Mouse (Mus musculus) cerebellum, postnatal 4 days (tissue): ENCODE measurements around the gene Rtp2.
"Not testable (repeated sequence)": the region's sequence is repeated elsewhere in the genome, so short reads cannot be mapped to it uniquely, and the experiment has no call there.

Experiments
- DNase-seq, 2 experiments: peaks; one replicate each; pipeline ENCODE4 v3.0.0; 2022; ENCODE audit warnings: low spot score in 2 of 2, mixed read lengths in 1 of 2

The Rtp2 gene

DNA sequence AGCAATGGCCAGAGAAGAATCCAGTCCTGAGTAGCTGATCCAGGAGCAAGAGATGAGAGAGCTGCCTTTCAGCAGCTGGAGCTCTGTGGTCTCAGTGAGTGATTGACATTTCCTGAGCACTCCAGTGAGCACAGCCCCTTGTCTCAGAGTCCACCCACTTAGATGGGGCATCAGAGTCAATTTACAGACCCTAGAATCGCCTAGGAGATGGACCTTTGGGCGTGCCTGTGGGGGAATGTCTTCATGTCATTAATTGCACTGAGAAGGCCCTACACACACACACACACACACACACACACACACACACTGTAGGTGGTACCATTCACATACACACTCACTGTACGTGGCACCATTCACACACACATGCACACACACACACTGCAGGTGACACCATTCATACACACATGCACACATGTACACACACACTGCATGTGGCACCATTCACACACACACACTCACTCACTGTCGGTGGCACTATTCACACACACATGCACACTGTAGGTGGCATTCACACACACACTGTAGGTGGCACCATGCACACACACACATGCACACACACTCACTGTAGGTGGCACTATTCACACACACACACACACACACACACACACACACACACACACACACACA is 20.0 kb upstream of the Rtp2 start:
- no peak for DNase-seq

DNA sequence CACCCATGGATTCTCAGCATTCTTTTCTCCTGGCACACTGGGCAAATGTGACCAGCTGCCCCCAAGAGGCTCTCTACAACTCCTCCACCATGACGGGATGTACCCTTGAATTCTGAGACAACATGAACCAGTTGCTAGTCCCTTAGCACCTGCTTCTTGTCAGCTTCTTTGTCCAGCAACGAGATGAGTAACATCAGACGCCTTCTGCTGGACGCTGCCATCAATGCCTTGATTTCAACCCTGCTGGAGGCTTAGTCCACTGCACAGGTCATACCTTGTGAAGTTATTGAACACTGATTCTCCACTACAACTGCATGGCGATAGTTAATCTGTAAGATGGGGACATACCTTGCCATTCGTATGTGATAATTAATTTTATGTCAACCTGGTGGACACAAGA is 15.5 kb upstream of the Rtp2 start:
- DNase-seq: no peak

GRCm38 (mm10) chr16:23944801-23945200 is 12.6 kb upstream of the Rtp2 start:
- no peak for DNase-seq

- DNase-seq: no peak
These were observed 2.2 kb upstream of the Rtp2 start for GRCm38 (mm10) chr16:23934397-23934796.

DNA sequence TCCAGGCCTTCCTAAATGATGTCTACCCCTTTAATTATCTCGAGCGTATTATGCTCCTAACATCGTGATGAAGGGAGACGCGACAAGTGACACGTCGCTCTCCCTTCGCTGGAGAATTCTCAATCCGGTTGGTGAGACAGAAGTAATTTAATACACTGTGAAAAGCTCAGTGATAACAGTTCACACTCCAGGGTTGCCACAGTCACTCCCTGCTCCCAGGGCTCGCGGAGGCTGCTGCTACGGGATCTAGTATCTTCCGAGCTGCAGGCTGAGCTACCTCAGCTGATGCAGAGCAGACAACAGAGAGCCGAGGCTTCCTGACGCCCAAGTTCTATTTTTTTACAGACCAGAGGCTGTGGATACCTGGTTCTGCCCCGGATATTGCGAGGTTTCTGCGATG is 919 bp downstream of the Rtp2 start:
- DNase-seq: no peak

GRCm38 (mm10) chr16:23930426-23931073 is 1.6 kb downstream of the Rtp2 start:
- no peak for DNase-seq

- no peak for DNase-seq
These were observed 4.7 kb downstream of the Rtp2 start for GRCm38 (mm10) chr16:23927301-23928114.

GRCm38 (mm10) chr16:23922906-23923305 is 9.3 kb downstream of the Rtp2 start:
- no peak for DNase-seq

DNA sequence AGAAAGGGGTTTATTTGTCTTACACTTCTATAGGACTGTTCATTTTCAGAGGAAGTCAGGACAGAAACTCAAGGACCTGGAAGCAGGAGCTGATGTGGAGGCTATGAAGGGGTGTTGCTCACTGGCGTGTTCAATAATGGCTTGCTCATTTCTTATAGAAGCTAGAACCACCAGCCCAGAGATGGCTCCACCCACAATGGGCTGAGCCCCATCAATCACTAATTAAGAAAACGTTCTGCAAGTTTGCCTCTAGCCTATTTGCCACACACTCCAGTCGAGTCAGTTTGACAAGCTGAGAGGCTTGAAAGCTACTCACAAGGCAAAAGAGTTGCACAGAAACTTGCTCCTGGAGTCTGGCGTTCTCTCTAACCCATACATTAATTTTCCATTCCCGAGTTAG is 10.5 kb downstream of the Rtp2 start:
- DNase-seq: no peak

DNA sequence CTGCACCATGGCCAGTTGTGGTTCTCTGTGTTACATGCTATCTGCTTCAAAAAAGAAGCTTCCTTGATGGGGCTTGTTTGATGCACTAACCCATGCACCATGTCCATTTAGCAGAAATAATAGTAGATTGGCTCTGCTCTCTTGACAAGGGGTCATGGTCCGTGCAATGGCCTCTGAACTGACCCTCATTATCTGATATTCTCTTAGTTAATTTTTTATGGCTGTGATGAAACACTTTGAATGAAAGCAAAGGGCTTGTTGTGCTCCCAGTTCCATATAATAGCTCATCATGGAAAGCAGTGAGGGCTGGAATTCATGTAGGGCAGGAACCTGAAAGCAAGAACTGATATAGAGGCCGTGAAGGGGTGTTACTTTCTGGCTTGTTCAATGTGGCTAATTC is 12.8 kb downstream of the Rtp2 start:
- no peak for DNase-seq

DNA sequence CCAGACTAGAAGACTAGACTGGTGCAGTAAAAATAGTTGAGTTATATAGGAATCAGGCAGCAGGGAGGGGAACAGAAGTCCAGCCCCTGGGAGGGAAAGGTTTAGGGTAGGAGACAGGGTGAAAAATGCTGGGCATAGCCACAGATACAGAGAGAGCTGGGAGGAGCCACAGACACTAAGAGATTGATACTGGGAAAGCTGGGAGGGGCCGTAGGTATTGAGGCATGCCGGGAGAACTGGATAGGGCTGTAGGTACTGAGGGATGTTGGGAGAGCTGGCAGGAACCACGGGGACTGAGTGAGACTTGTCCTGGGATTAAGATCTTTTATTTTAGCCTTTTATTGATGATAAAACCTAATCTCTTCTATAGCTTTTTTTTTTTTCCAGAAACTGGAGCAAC is 18.8 kb downstream of the Rtp2 start:
- DNase-seq: no peak

- no peak for DNase-seq
These were observed 19.5 kb downstream of the Rtp2 start for GRCm38 (mm10) chr16:23912741-23913140.

- not testable (repeated sequence) for DNase-seq
These were observed 23.2 kb downstream of the Rtp2 start for GRCm38 (mm10) chr16:23909015-23909354.

DNA sequence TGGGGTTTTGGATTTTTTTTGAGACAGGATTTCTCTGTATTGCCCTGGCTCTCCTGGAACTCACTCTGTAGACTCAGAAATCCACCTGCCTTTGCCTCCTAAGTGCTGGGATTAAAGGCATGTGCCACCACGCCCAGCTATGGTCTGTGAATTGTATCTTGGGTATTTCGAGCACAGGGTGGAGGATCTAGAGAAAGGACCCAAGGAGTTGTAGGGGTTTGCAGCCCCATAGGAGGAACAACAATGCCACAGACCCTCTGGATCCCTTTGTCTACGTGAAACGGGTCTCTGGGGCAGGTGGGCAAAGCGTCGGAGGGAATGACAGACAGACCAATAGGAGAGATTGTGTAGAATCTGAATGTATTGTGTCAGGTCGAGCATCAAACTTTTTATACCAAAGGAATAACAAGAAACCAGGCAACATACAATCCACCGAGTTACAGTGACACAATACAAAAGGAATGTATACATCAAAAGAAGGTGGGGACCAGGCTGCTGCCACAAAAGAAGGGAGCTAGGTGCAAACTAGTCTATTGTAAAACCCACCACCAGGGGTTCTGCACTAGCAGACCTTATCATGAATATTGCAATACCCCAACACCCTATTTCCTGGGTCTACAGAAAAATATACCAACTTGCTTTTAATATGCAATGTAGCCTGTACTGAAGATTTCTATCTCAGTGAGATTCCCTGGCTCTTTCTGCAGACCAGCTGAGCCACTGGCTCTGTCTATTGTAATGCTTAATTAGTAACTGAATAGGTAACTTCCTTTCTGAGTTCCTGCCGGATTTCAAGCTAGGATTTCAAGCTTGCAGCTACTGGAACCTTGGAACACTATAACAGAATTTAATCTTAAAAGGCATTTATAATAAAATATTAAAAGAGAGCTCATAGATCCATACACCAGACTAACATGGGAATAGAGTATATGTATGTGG is 23.8 kb downstream of the Rtp2 start:
- not testable (repeated sequence) for DNase-seq

- DNase-seq: not testable (repeated sequence)
These were observed 25.6 kb downstream of the Rtp2 start for GRCm38 (mm10) chr16:23906586-23906985.

DNA sequence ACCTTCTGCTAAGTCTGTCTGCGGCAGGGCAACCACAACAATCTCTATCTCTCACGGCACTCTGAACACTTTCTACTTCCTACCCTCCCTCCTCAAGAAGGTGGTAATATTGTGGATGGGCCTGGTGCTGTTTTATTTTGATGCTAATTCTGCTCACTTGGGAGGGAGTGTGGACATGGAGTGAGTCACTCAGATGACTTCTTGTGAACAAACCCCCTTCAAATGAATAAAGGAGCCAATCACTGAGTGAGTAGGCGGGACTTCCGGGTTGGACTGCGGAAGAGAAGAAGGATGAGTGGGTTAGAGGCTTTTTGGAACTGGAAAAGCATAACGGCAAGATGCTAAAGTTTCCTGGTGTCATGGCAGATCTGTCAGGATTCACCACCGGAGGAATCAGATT is 30.8 kb downstream of the Rtp2 start:
- no peak for DNase-seq

- DNase-seq: no peak
These were observed 32.1 kb downstream of the Rtp2 start for GRCm38 (mm10) chr16:23900061-23900460.

- peak; percentile 70 to 87 for DNase-seq
These were observed 33.4 kb downstream of the Rtp2 start for GRCm38 (mm10) chr16:23898840-23899239.

DNA sequence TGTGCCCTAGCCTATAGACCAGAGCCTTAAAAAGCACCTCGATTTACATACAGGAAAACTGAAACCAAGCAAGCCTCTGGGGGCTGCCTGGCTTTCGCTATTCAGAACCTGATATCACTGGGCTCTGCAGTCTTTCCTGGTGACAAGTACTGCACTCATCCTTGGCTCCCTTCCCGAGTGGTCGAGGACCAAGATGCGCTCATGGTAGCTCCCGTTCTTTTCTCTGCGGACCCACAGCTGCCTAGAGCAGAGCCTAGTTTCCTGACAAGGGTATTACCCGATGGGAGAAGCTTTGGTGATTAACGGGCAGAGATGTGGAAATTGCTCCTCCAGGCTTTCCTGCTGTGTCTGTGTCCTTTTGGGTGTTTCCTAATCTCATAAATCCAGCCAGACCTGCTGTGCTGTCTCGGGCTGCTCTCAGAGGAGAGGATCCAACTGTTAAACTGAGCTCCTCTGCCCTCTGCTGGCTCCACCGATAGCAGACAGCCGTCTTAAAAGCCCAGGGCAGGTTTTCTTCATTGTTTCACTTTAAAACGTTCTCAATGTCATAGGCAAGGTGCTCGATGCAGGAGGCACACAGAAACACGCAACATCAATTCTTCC is 34.1 kb downstream of the Rtp2 start:
- DNase-seq: peak; percentile 49 to 71

GRCm38 (mm10) chr16:23897486-23897885 is 34.7 kb downstream of the Rtp2 start:
- peak in 1 of 2 experiments; percentile 11 for DNase-seq

DNA sequence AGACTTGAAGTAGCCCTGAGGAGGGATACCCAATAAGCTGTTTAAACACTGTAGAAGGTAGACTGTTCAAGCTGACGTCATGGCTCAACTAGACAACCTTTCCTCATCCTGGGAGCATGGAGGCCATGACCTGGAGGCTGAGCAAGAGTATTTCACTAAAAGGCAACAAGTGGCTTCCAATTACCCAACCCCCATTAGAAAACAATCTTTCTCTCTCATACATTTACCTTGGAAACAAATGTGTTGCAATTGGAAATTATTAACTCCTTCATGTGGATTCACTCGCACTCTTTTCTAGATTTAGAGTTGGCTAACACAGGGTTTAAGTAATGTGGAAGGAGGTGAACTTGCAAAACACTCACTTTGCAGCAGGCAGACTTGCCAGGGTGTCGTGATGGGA is 37.1 kb downstream of the Rtp2 start:
- no peak for DNase-seq
